Mouse (Mus musculus) midbrain, embryonic 15.5 days (tissue): ENCODE data around the gene Copa. TPM values are rescaled to one million over a fixed set of nuclear protein-coding genes. Genes with fewer than 3 reads are reported as not detected.

Experiments
- ATAC-seq: fragments of 200-750 bp; cut with Nextera tagmentation; replicated peaks from 2 replicates; pipeline ENCODE4 v1.8.0; 2017; ENCODE audit warnings: moderate TSS enrichment
- H3K27ac ChIP-seq: fragments of 300-500 bp; sonication (generic); 2 replicates; pipeline ENCODE4 v1.5.1; 2015; ENCODE audit warnings: mild to moderate bottlenecking, inconsistent platforms
- H3K27me3 ChIP-seq: fragments of 300-500 bp; sonication (generic); replicated peaks from 2 replicates; pipeline ENCODE4 v1.6.1; 2015; ENCODE audit warnings: inconsistent platforms
- H3K36me3 ChIP-seq: fragments of 300-500 bp; sonication (generic); replicated peaks from 2 replicates; pipeline ENCODE4 v1.6.1; 2015; ENCODE audit warnings: inconsistent platforms
- H3K4me1 ChIP-seq: fragments of 300-500 bp; sonication (generic); 2 replicates; pipeline ENCODE4 v1.6.1; 2015; ENCODE audit warnings: inconsistent platforms
- H3K4me2 ChIP-seq: fragments of 300-500 bp; sonication (generic); 2 replicates; pipeline ENCODE4 v1.6.1; 2015; ENCODE audit warnings: inconsistent platforms, mild to moderate bottlenecking, moderate library complexity
- H3K4me3 ChIP-seq: fragments of 300-500 bp; sonication (generic); 2 replicates; pipeline ENCODE4 v1.5.1; 2015; ENCODE audit warnings: mild to moderate bottlenecking, inconsistent platforms
- H3K9ac ChIP-seq: fragments of 300-500 bp; sonication (generic); 2 replicates; pipeline ENCODE4 v1.6.1; 2015; ENCODE audit warnings: mild to moderate bottlenecking, inconsistent platforms
- H3K9me3 ChIP-seq: fragments of 300-500 bp; sonication (generic); 2 replicates; pipeline ENCODE4 v1.6.1; 2016; ENCODE audit warnings: inconsistent platforms
- WGBS: fragments of 180-500 bp; shearing (Covaris S2); methylation state at CpG from one replicate; pipeline ENCODE4 v1.1.7; 2015; ENCODE audit warnings: mixed read lengths; 5-methylcytosine and 5-hydroxymethylcytosine counted together
- polyA plus RNA-seq: library from polyadenylated mRNA; unstranded; fragments of >200 nt; fragmentation: Nextera tagmentation; extraction: Ambion mirVana; gene quantifications from 2 replicates; pipeline ENCODE4 v1.2.1, GENCODE M21; 2015

The Copa gene
- polyA plus RNA-seq, 1 experiment from 2014 or later, result 209 TPM

GRCm38 (mm10) chr1:172148955-172149815, 66.9 kb downstream of the Copa start:
- ATAC-seq, result no peak
- peak overlapping the region; percentile 90 for H3K9ac ChIP-seq
- H3K27ac ChIP-seq, result peak overlapping the region; percentile 90; the same call in 1 of the 2 replicates
- H3K9me3 ChIP-seq, result no peaks in the 10 kb centered on the region
- H3K27me3 ChIP-seq, result no peaks in the 10 kb centered on the region
- peak overlapping the region; percentile 64 for H3K4me2 ChIP-seq
- H3K36me3 ChIP-seq, result peaks cover 16% of the 10 kb centered on the region; the same call in 1 of the 2 replicates
- H3K4me3 ChIP-seq, result peak overlapping the region; percentile 80
- H3K4me1 ChIP-seq, result peaks cover 29% of the 10 kb centered on the region
- 12% methylated on average over 19 of the region's 19 CpGs for WGBS

- no peak overlapping the region for H3K9ac ChIP-seq
- no peak overlapping the region for H3K4me2 ChIP-seq
- H3K27me3 ChIP-seq, result no peaks in the 10 kb centered on the region
- ATAC-seq, result no peak
- H3K36me3 ChIP-seq, result peaks cover 26% of the 10 kb centered on the region; the same call in 1 of the 2 replicates
- no peaks in the 10 kb centered on the region for H3K9me3 ChIP-seq
- no peak overlapping the region for H3K4me3 ChIP-seq
- peaks cover 15% of the 10 kb centered on the region for H3K4me1 ChIP-seq
- no peak overlapping the region for H3K27ac ChIP-seq
- 97% methylated on average over 3 of the region's 3 CpGs for WGBS
These were observed 72.2 kb downstream of the Copa start for GRCm38 (mm10) chr1:172154536-172154935.

- Histone ChIP-seq H3K27me3 (no peaks in the 10 kb centered on the region), H3K27ac (no peak overlapping the region), H3K4me2 (no peak overlapping the region), H3K36me3 (peaks cover 26% of the 10 kb centered on the region; the same call in 1 of the 2 replicates), H3K9me3 (no peaks in the 10 kb centered on the region), H3K4me3 (no peak overlapping the region), H3K9ac (no peak overlapping the region), H3K4me1 (peaks cover 7% of the 10 kb centered on the region; the same call in 1 of the 2 replicates)
- ATAC-seq, result no peak
- WGBS, result 96% methylated on average over 3 of the region's 3 CpGs
These were observed 73.2 kb downstream of the Copa start for GRCm38 (mm10) chr1:172155518-172155917.

DNA sequence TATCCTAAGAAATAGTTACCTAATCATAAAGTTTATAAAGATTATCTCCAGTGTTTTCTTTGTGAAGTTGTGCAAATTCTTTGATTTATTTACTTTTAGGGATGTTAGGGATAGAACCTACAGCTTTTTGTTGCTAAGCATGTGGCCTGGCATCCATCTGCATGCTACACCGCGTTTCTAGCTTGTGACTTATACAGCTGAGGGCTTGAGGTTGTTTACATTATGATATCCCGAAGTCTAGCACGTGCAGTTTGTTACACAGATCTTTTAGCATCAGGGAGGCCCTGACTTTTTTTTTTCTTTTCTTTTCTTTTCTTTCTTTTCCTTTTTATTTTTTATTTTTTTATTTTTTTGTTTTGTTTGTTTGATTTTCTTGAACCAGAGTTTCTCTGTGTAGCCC, 77.6 kb downstream of the Copa start:
- Histone ChIP-seq H3K9me3 (no peaks in the 10 kb centered on the region), H3K4me1 (peaks cover 7% of the 10 kb centered on the region; the same call in 1 of the 2 replicates), H3K27me3 (no peaks in the 10 kb centered on the region), H3K4me2 (no peak overlapping the region), H3K36me3 (0 out of 2 replicates have a peak, but pooled peaks cover 10% of the 10 kb centered on the region), H3K27ac (no peak overlapping the region), H3K9ac (no peak overlapping the region), H3K4me3 (no peak overlapping the region)
- WGBS, result 85% methylated on average over 4 of the region's 4 CpGs
- ATAC-seq, result no peak

DNA sequence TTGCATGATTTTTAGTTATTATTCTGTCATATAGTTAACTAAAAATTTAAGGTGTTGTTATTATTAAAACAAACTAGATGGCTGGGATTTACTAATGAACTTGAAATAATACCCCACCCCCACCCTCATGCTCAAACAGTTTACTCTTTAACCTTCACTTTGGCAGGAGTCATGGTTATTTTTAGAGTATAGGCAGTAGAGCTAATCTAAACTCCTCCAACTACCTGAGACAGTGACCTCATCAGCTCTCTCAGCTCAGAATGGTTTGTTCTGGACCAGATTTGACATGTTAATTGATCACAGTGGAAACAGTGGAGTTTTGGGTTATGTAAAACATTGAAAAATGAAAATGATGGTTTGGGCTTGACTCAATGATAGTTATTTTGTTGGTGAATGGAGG, 78.2 kb downstream of the Copa start:
- no peak overlapping the region for H3K4me2 ChIP-seq
- no peak for ATAC-seq
- no peak overlapping the region for H3K27ac ChIP-seq
- H3K9me3 ChIP-seq, result no peaks in the 10 kb centered on the region
- H3K27me3 ChIP-seq, result no peaks in the 10 kb centered on the region
- 0 out of 2 replicates have a peak, but pooled peaks cover 7% of the 10 kb centered on the region for H3K36me3 ChIP-seq
- peaks cover 7% of the 10 kb centered on the region; the same call in 1 of the 2 replicates for H3K4me1 ChIP-seq
- no peak overlapping the region for H3K9ac ChIP-seq
- no peak overlapping the region for H3K4me3 ChIP-seq

DNA sequence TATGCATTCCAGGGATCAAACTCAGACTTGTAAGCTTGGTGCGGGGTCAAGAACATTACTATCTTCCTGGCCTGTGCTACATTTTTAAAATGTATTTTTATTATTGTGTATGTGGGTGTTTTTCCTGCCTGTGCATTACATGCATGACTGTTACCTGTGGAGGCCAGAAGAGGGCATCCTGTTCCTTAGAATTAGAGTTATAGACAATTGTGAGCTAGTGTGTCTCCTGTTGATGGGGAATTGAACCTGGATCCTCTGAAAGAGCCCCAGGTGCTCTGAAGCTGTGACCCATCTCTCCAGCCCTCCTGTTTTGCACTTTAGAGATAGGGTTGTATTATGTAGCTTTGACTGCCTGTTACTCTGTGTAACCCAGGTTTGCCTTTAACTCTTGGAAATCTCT, 79.7 kb downstream of the Copa start:
- 93% methylated on average over 1 of the region's 1 CpGs for WGBS
- H3K36me3 ChIP-seq, result 0 out of 2 replicates have a peak, but pooled peaks cover 3% of the 10 kb centered on the region
- H3K27me3 ChIP-seq, result no peaks in the 10 kb centered on the region
- H3K4me1 ChIP-seq, result peaks cover 7% of the 10 kb centered on the region; the same call in 1 of the 2 replicates
- H3K9ac ChIP-seq, result no peak overlapping the region
- no peak overlapping the region for H3K4me3 ChIP-seq
- H3K9me3 ChIP-seq, result no peaks in the 10 kb centered on the region
- peak; percentile 56; the same call in 1 of the 2 replicates for ATAC-seq
- no peak overlapping the region for H3K4me2 ChIP-seq
- H3K27ac ChIP-seq, result no peak overlapping the region

DNA sequence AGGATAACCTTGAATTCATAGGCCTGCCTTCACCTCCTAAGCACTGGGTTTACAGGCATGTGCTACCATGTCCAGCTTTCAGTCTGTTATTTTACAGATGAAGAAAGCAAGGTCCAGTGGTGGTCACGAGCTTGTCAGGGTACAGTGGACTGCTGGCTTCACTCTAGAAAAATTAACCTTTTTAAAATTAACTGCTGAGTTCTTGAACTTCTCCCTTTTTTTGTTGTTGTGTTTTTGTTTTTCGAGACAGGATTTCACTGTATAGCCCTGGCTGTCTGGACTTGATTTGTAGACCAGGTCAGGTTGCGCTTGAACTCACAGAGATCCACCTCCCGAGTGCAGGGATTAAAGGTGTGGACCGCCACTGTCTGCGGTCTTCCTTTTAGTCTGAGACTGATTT, 80.6 kb downstream of the Copa start:
- WGBS, result 93% methylated on average over 6 of the region's 6 CpGs
- peaks cover 7% of the 10 kb centered on the region; the same call in 1 of the 2 replicates for H3K4me1 ChIP-seq
- H3K4me3 ChIP-seq, result no peak overlapping the region
- no peak for ATAC-seq
- no peaks in the 10 kb centered on the region for H3K9me3 ChIP-seq
- H3K9ac ChIP-seq, result no peak overlapping the region
- no peak overlapping the region for H3K4me2 ChIP-seq
- no peaks in the 10 kb centered on the region for H3K27me3 ChIP-seq
- H3K27ac ChIP-seq, result no peak overlapping the region
- H3K36me3 ChIP-seq, result 0 out of 2 replicates have a peak, but pooled peaks cover 10% of the 10 kb centered on the region

- ATAC-seq, result no peak
- WGBS, result 84% methylated on average over 5 of the region's 5 CpGs
- peaks cover 29% of the 10 kb centered on the region for H3K36me3 ChIP-seq
- no peaks in the 10 kb centered on the region for H3K9me3 ChIP-seq
- H3K27ac ChIP-seq, result no peak overlapping the region
- H3K9ac ChIP-seq, result no peak overlapping the region
- H3K4me3 ChIP-seq, result no peak overlapping the region
- no peak overlapping the region for H3K4me2 ChIP-seq
- H3K4me1 ChIP-seq, result peaks cover 7% of the 10 kb centered on the region; the same call in 1 of the 2 replicates
- H3K27me3 ChIP-seq, result no peaks in the 10 kb centered on the region
These were observed 85.6 kb downstream of the Copa start for GRCm38 (mm10) chr1:172167911-172168310.

- Histone ChIP-seq H3K27me3 (no peaks in the 10 kb centered on the region), H3K4me1 (no peaks in the 10 kb centered on the region), H3K4me2 (no peak overlapping the region), H3K9me3 (no peaks in the 10 kb centered on the region), H3K36me3 (peaks cover 45% of the 10 kb centered on the region), H3K27ac (no peak overlapping the region), H3K9ac (no peak overlapping the region), H3K4me3 (no peak overlapping the region)
- ATAC-seq, result no peak
- WGBS, result 98% methylated on average over 5 of the region's 5 CpGs
These were observed 87.5 kb downstream of the Copa start for GRCm38 (mm10) chr1:172169809-172170208.

Other genes starting within 250 kb of the Copa start
- gene Cd84, start 242.8 kb upstream of the Copa start, polyA plus RNA-seq, result 0.74 and 1.1 TPM in 2 replicates
- not detected in 2 replicates for gene Gm10521, start 186.9 kb upstream of the Copa start, polyA plus RNA-seq
- 0.36 TPM in 1 of 2 replicates, not detected in the other for gene Slamf6, start 165.0 kb upstream of the Copa start, polyA plus RNA-seq
- gene Vangl2, start 54.1 kb upstream of the Copa start, polyA plus RNA-seq, result 48.0 and 49.6 TPM in 2 replicates
- gene Nhlh1, start 25.0 kb upstream of the Copa start, polyA plus RNA-seq, result 2.0 and 2.5 TPM in 2 replicates
- 116 and 122 TPM in 2 replicates for gene Ncstn, start 266 bp downstream of the Copa start, polyA plus RNA-seq
- gene Pex19, start 44.2 kb downstream of the Copa start, polyA plus RNA-seq, result 165 and 168 TPM in 2 replicates
- 93.0 and 94.7 TPM in 2 replicates for gene Dcaf8, start 65.6 kb downstream of the Copa start, polyA plus RNA-seq
- gene Pea15a, start 124.3 kb downstream of the Copa start, polyA plus RNA-seq, result 437 and 473 TPM in 2 replicates
- 1.7 and 2.7 TPM in 2 replicates for gene Casq1, start 137.3 kb downstream of the Copa start, polyA plus RNA-seq
- 0.05 TPM in 1 of 2 replicates, not detected in the other for gene Atp1a4, start 175.9 kb downstream of the Copa start, polyA plus RNA-seq
- 66.2 and 77.2 TPM in 2 replicates for gene Igsf8, start 179.1 kb downstream of the Copa start, polyA plus RNA-seq
- gene Atp1a2, start 215.5 kb downstream of the Copa start, polyA plus RNA-seq, result 56.5 and 63.1 TPM in 2 replicates
- gene Kcnj9, start 246.8 kb downstream of the Copa start, polyA plus RNA-seq, result 5.6 and 5.9 TPM in 2 replicates